Mouse (Mus musculus): ENCODE measurements around the gene Pacrg. TPM values are rescaled to one million over a fixed set of nuclear protein-coding genes. Genes with fewer than 3 reads are reported as not detected.

Gene Pacrg
- 1.4 and 3.3 TPM in 2 replicates for total RNA-seq (2014; rRNA removed; ENCODE audit: low replicate concordance)
- polyA plus RNA-seq (2015; fragmentation: Nextera tagmentation; extraction: Ambion mirVana), result 1.1 and 1.4 TPM in 2 replicates

DNA sequence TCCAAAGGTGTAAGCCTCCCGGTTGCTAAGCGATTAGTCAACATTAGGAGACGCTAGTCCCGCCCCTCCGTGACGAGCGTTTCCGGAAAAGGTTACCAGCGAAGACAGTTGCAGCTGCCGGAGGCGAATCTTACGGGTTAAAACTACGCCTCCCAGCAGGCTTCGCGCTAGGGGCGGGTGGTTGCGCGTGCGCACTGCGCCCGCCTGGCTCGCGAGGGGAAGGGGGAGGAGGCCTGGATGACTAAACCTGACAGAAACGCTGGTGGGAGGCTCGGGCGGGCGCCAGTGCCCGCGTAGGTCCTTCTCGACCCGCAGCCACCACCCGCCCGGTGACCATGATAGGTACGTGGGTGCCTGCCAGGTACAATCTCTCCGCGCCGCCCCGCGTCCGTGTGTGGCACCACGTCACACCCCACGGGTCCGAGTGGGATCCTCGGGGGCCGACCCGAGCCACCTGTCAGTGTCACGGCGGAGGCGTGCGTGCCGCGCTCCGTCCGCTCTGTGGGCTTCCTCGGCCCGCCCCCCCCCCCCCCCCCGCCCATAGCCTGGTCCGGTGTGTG lies at the start of gene Pacrg, which contains the start of gene Prkn:
TSS of gene Pacrg (minus strand) at position 164 of the 560 bp plus-strand sequence.
TSS of gene Prkn (plus strand) at position 237 of the 560 bp plus-strand sequence.
- Histone ChIP-seq H3K4me2 (ENCODE audit: low read depth, low read length) (peak within 1 kb of the TSS; percentile 94), H3K9me3 (replicated peaks; ENCODE audit: control insufficient read depth, low read length) (no peaks in the 10 kb centered on the region), H3K4me3 (ENCODE audit: low read depth, low read length) (peak within 1 kb of the TSS; percentile 82), H3K4me1 (ENCODE audit: control insufficient read depth, insufficient read depth) (no peaks in the 10 kb centered on the region), H3K27ac (ENCODE audit: low read depth) (peak within 1 kb of the TSS; percentile 70), H3K27me3 (ENCODE audit: control insufficient read depth, insufficient read depth, low read length) (no peaks in the 10 kb centered on the region), H3K36me3 (replicated peaks; ENCODE audit: control insufficient read depth, insufficient read depth, low read length) (no peaks in the 10 kb centered on the region), H3K9ac (replicated peaks; ENCODE audit: low read depth, low read length) (peak within 1 kb of the TSS; percentile 75)
- whole genome bisulfite sequencing, result 0% methylated on average over 46 of the region's 58 CpGs
- DNase-seq (ENCODE audit: low spot score) (peak; percentile 97), ATAC-seq (ENCODE audit: insufficient read depth, low read depth) (peak; percentile 96)
- TF ChIP-seq EP300 (IDR thresholded peaks at IDR 0.05; ENCODE audit: low read depth), result no peak
- no peak for TF ChIP-seq CTCF (IDR thresholded peaks at IDR 0.05; ENCODE audit: low read depth)

DNA sequence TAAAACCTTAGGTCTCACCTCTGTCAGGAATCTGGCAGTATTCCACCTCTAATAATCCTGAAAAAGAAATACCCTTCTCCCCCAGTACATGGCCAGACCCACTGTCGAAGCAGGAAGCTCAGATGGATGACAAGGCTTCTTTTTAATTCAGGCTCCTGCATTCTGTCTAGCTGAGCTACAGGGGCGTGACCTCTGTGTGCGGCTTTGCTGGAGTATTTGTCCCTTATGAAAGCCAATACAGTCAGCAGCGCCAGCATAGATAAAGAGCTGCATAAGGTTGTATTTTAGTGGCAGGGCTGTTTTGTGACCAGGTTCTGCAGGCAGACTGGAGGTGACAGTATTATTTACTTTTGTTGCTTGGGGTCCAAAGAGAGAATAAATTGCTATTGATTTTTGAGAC lies 47.8 kb upstream of the Pacrg start:
- no peaks in the 10 kb centered on the region for H3K36me3 ChIP-seq (replicated peaks; ENCODE audit: control insufficient read depth, insufficient read depth, low read length)
- H3K9ac ChIP-seq (replicated peaks; ENCODE audit: low read depth, low read length), result no peak overlapping the region
- no peak overlapping the region for H3K4me3 ChIP-seq (ENCODE audit: low read depth, low read length)
- H3K27ac ChIP-seq (ENCODE audit: low read depth), result no peak overlapping the region
- H3K27me3 ChIP-seq (ENCODE audit: control insufficient read depth, insufficient read depth, low read length), result no peaks in the 10 kb centered on the region
- H3K4me2 ChIP-seq (ENCODE audit: low read depth, low read length), result no peak overlapping the region
- DNase-seq (ENCODE audit: low spot score) (peak; percentile 42), ATAC-seq (ENCODE audit: insufficient read depth, low read depth) (peak; percentile 33; the same call in 1 of the 2 replicates)
- no peak for TF ChIP-seq CTCF (IDR thresholded peaks at IDR 0.05; ENCODE audit: low read depth)
- no peak for TF ChIP-seq EP300 (IDR thresholded peaks at IDR 0.05; ENCODE audit: low read depth)
- WGBS, result 19% methylated on average over 4 of the region's 4 CpGs
- H3K4me1 ChIP-seq (ENCODE audit: control insufficient read depth, insufficient read depth), result no peaks in the 10 kb centered on the region
- H3K9me3 ChIP-seq (replicated peaks; ENCODE audit: control insufficient read depth, low read length), result no peaks in the 10 kb centered on the region

DNA sequence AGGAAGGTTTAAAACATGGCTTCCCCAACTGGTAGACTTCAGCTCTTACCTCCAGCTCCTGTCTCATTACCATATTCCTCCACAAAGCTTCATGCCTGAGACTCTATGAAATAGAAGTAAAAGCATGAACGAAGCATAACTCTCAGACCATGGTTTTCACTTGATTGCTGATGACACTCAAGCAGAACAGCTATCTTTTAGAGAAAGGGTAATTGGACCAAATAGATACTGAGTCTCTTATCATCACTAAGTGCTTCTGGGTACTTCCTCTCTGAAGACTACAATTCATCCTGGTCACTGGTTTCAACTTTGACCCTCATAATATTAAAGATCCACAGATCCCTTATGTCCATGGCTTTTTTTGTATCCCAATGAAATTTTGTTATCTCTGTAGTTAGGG lies 42.1 kb upstream of the Pacrg start:
- H3K4me3 ChIP-seq (ENCODE audit: low read depth, low read length), result no peak overlapping the region
- H3K27me3 ChIP-seq (ENCODE audit: control insufficient read depth, insufficient read depth, low read length), result no peaks in the 10 kb centered on the region
- H3K27ac ChIP-seq (ENCODE audit: low read depth), result no peak overlapping the region
- H3K4me2 ChIP-seq (ENCODE audit: low read depth, low read length), result no peak overlapping the region
- H3K9ac ChIP-seq (replicated peaks; ENCODE audit: low read depth, low read length), result no peak overlapping the region
- no peaks in the 10 kb centered on the region for H3K9me3 ChIP-seq (replicated peaks; ENCODE audit: control insufficient read depth, low read length)
- WGBS, result 82% methylated on average over 1 of the region's 1 CpGs
- ATAC-seq (ENCODE audit: insufficient read depth, low read depth) (no peak), DNase-seq (ENCODE audit: low spot score) (no peak)
- no peaks in the 10 kb centered on the region for H3K4me1 ChIP-seq (ENCODE audit: control insufficient read depth, insufficient read depth)
- no peak for TF ChIP-seq EP300 (IDR thresholded peaks at IDR 0.05; ENCODE audit: low read depth)
- TF ChIP-seq CTCF (IDR thresholded peaks at IDR 0.05; ENCODE audit: low read depth), result no peak
- no peaks in the 10 kb centered on the region for H3K36me3 ChIP-seq (replicated peaks; ENCODE audit: control insufficient read depth, insufficient read depth, low read length)

DNA sequence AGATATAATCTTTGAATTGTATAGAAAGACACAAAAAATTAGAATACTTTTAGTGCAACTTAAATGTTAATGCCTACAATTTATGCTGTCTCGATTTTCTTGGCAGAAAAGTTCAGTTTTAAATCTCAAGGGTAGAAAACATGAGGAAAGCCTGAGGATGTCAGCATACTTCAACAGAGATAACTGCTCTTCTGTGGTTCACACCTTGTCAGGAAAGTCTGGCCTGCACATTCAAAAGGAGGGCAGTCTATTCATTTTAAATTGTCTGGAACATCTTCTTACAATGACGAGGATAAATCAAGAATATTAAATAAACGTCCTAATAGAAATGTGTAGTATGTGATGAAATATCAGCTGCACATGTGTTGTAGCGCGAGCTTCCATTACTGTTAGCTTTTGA lies 38.9 kb upstream of the Pacrg start:
- WGBS, result 68% methylated on average over 5 of the region's 5 CpGs
- no peaks in the 10 kb centered on the region for H3K27me3 ChIP-seq (ENCODE audit: control insufficient read depth, insufficient read depth, low read length)
- no peak overlapping the region for H3K27ac ChIP-seq (ENCODE audit: low read depth)
- TF ChIP-seq EP300 (IDR thresholded peaks at IDR 0.05; ENCODE audit: low read depth) (no peak), CTCF (IDR thresholded peaks at IDR 0.05; ENCODE audit: low read depth) (no peak)
- DNase-seq (ENCODE audit: low spot score) (no peak), ATAC-seq (ENCODE audit: insufficient read depth, low read depth) (no peak)
- H3K4me2 ChIP-seq (ENCODE audit: low read depth, low read length), result no peak overlapping the region
- H3K4me3 ChIP-seq (ENCODE audit: low read depth, low read length), result no peak overlapping the region
- 0 out of 2 replicates have a peak, but pooled peaks cover 5% of the 10 kb centered on the region for H3K4me1 ChIP-seq (ENCODE audit: control insufficient read depth, insufficient read depth)
- H3K36me3 ChIP-seq (replicated peaks; ENCODE audit: control insufficient read depth, insufficient read depth, low read length), result no peaks in the 10 kb centered on the region
- no peak overlapping the region for H3K9ac ChIP-seq (replicated peaks; ENCODE audit: low read depth, low read length)
- no peaks in the 10 kb centered on the region for H3K9me3 ChIP-seq (replicated peaks; ENCODE audit: control insufficient read depth, low read length)

DNA sequence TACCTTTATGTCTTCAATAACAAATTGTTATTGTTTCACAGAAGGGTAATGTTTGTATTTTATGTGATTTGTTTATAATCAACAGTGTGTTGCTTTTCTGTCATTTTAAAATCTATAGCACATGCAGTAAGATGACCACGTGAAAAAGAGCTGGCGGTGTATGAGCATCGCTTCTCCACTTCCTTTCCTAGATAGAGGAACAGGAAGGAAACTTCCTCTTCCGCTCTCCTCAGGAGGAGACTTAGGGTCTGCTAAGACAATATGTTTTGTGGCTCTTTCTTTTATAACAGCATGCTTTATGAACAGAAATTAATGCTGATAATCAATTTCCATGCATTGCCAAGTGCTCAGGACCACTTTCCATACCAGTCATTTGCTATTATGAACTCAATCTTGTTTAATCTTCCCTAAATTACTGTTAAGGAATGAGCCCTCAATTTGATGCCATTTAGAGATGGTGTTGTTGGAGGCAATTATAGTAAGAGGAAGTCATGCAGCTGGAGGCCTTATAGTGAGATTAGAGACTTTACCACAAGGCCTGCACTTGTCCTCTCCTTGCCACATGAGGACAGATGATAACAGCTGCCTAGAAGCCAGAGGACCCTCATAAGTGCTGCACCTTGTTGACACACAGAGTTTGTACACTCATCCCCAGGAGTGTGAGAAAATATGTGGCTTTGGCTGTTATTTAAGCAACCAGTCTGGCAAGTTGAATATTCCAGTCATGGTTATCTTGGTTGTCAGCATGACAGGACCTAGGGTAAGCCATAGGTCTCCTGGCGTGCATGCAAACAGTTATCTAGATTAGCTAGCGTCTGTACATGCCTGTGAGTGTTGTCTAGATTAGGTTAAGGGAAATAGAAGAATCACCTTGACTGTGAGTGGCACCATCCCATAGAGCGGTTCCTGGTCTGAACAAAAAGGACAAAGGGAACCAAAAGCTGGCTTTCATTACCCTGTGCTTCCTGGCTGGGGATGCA lies 34.4 kb upstream of the Pacrg start:
- H3K4me2 ChIP-seq (ENCODE audit: low read depth, low read length), result no peak overlapping the region
- H3K9me3 ChIP-seq (replicated peaks; ENCODE audit: control insufficient read depth, low read length), result no peaks in the 10 kb centered on the region
- no peak overlapping the region for H3K27ac ChIP-seq (ENCODE audit: low read depth)
- H3K27me3 ChIP-seq (ENCODE audit: control insufficient read depth, insufficient read depth, low read length), result no peaks in the 10 kb centered on the region
- DNase-seq (ENCODE audit: low spot score) (no peak), ATAC-seq (ENCODE audit: insufficient read depth, low read depth) (no peak)
- H3K4me1 ChIP-seq (ENCODE audit: control insufficient read depth, insufficient read depth), result 0 out of 2 replicates have a peak, but pooled peaks cover 5% of the 10 kb centered on the region
- WGBS, result 65% methylated on average over 7 of the region's 7 CpGs
- no peak overlapping the region for H3K4me3 ChIP-seq (ENCODE audit: low read depth, low read length)
- no peaks in the 10 kb centered on the region for H3K36me3 ChIP-seq (replicated peaks; ENCODE audit: control insufficient read depth, insufficient read depth, low read length)
- TF ChIP-seq CTCF (IDR thresholded peaks at IDR 0.05; ENCODE audit: low read depth) (no peak), EP300 (IDR thresholded peaks at IDR 0.05; ENCODE audit: low read depth) (no peak)
- no peak overlapping the region for H3K9ac ChIP-seq (replicated peaks; ENCODE audit: low read depth, low read length)
